Mouse (Mus musculus): ENCODE results near the gene Chrm2. TPM values are rescaled to one million over a fixed set of nuclear protein-coding genes. Genes with fewer than 3 reads are reported as not detected.
A peak's percentile ranks its signal among the peaks of the same experiment; 100 is the strongest.

Chrm2 gene
- polyA plus RNA-seq, 1 experiment from 2014 or later: 0.21 TPM

- Histone ChIP-seq H3K9ac (replicated peaks) (no peak overlapping the region), H3K4me2 (ENCODE audit: low read depth, low read length) (no peak overlapping the region), H3K4me3 (ENCODE audit: low read depth, low read length) (no peak overlapping the region), H3K27ac (ENCODE audit: low read depth) (no peak overlapping the region), H3K36me3 (replicated peaks; ENCODE audit: insufficient read depth, low read length) (no peaks in the 10 kb centered on the region), H3K4me1 (ENCODE audit: insufficient read depth) (no peaks in the 10 kb centered on the region), H3K9me3 (ENCODE audit: low read length) (no peaks in the 10 kb centered on the region), H3K27me3 (ENCODE audit: insufficient read depth, low read length) (no peaks in the 10 kb centered on the region)
- ATAC-seq (no peak), DNase-seq (no peak)
- 84% methylated on average over 6 of the region's 6 CpGs for WGBS (ENCODE audit: insufficient replicate concordance)
- TF ChIP-seq CTCF (IDR thresholded peaks at IDR 0.05; ENCODE audit: low read depth) (no peak), EP300 (IDR thresholded peaks at IDR 0.05; ENCODE audit: low read depth) (no peak)
Observed at GRCm38 (mm10) chr6:36437964-36438363, 50.1 kb downstream of the Chrm2 start.

DNA sequence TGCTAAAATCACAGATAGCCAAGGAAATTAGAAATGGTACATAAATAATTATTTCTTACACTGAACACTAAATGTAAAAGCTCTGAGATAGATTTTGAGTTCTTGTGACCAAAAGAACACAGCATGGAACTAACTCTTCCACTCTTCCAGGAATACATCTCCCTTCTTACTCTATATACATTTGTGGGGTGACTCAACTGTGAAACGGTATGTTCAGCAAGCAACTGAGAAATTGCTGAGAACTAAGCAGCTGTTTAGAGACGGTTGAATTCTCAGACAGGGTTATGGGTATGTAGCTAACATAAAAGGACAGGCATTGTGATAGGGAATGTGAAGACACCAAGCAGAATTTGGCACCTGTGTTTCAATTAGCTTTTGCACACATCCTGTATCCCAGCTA is 51.3 kb downstream of the Chrm2 start:
- H3K27me3 ChIP-seq (ENCODE audit: insufficient read depth, low read length): no peaks in the 10 kb centered on the region
- no peak overlapping the region for H3K9ac ChIP-seq (replicated peaks)
- no peak overlapping the region for H3K4me2 ChIP-seq (ENCODE audit: low read depth, low read length)
- ATAC-seq (no peak), DNase-seq (no peak)
- no peak overlapping the region for H3K27ac ChIP-seq (ENCODE audit: low read depth)
- no peaks in the 10 kb centered on the region for H3K9me3 ChIP-seq (ENCODE audit: low read length)
- TF ChIP-seq CTCF (IDR thresholded peaks at IDR 0.05; ENCODE audit: low read depth) (no peak), EP300 (IDR thresholded peaks at IDR 0.05; ENCODE audit: low read depth) (no peak)
- H3K36me3 ChIP-seq (replicated peaks; ENCODE audit: insufficient read depth, low read length): no peaks in the 10 kb centered on the region
- no peaks in the 10 kb centered on the region for H3K4me1 ChIP-seq (ENCODE audit: insufficient read depth)
- 62% methylated on average over 2 of the region's 2 CpGs for WGBS (ENCODE audit: insufficient replicate concordance)
- no peak overlapping the region for H3K4me3 ChIP-seq (ENCODE audit: low read depth, low read length)

- Histone ChIP-seq H3K9ac (replicated peaks) (no peak overlapping the region), H3K27ac (ENCODE audit: low read depth) (no peak overlapping the region), H3K4me1 (ENCODE audit: insufficient read depth) (no peaks in the 10 kb centered on the region), H3K4me2 (ENCODE audit: low read depth, low read length) (no peak overlapping the region), H3K36me3 (replicated peaks; ENCODE audit: insufficient read depth, low read length) (no peaks in the 10 kb centered on the region), H3K9me3 (ENCODE audit: low read length) (no peaks in the 10 kb centered on the region), H3K27me3 (ENCODE audit: insufficient read depth, low read length) (no peaks in the 10 kb centered on the region), H3K4me3 (ENCODE audit: low read depth, low read length) (no peak overlapping the region)
- DNase-seq (no peak), ATAC-seq (no peak)
- TF ChIP-seq EP300 (IDR thresholded peaks at IDR 0.05; ENCODE audit: low read depth) (no peak), CTCF (IDR thresholded peaks at IDR 0.05; ENCODE audit: low read depth) (no peak)
Observed at GRCm38 (mm10) chr6:36451480-36451879, 63.6 kb downstream of the Chrm2 start.

DNA sequence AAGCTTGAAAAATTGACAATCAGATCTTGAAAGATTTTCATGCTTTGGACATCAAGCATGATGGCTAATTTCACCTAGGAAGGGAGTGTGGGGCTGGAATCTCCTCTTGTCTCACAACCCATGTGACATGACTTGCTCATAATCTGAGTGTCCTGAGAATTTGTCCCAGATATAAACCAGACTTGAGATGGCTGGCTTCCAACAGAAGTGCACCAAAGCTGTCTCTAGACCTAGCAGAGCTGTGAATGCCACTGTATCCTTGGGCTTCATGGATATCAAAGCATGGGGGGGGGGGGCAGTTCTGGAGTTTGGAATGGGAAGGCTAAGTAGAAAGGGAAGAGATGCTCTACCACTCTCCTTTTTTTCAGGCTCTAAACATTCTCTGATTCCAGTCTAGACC is 67.2 kb downstream of the Chrm2 start:
- Histone ChIP-seq H3K4me1 (ENCODE audit: insufficient read depth) (no peaks in the 10 kb centered on the region), H3K9me3 (ENCODE audit: low read length) (no peaks in the 10 kb centered on the region), H3K9ac (replicated peaks) (no peak overlapping the region), H3K27ac (ENCODE audit: low read depth) (no peak overlapping the region), H3K36me3 (replicated peaks; ENCODE audit: insufficient read depth, low read length) (no peaks in the 10 kb centered on the region), H3K27me3 (ENCODE audit: insufficient read depth, low read length) (no peaks in the 10 kb centered on the region), H3K4me3 (ENCODE audit: low read depth, low read length) (no peak overlapping the region), H3K4me2 (ENCODE audit: low read depth, low read length) (no peak overlapping the region)
- ATAC-seq (no peak), DNase-seq (no peak)
- TF ChIP-seq EP300 (IDR thresholded peaks at IDR 0.05; ENCODE audit: low read depth) (no peak), CTCF (IDR thresholded peaks at IDR 0.05; ENCODE audit: low read depth) (no peak)

DNA sequence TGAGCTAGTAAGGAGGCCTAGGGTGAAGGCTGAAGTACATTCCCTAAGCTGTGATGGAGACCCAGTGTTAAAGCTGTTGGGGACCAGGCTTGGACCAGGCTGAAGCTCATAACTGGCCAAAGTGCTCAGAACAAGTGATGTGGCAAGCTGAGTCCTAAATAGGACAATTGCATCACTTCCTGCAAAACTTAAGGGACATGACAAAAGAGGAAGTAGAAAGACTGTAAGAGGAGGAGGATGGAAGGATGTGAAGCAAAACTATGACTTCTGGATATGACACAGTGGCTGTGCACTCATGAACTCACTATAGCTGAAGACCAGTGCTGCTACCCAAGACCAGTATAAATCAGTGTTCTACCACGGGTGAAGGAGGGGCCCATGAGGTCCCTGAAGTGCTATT is 69.1 kb downstream of the Chrm2 start:
- Histone ChIP-seq H3K4me3 (ENCODE audit: low read depth, low read length) (no peak overlapping the region), H3K27ac (ENCODE audit: low read depth) (no peak overlapping the region), H3K36me3 (replicated peaks; ENCODE audit: insufficient read depth, low read length) (no peaks in the 10 kb centered on the region), H3K4me2 (ENCODE audit: low read depth, low read length) (no peak overlapping the region), H3K27me3 (ENCODE audit: insufficient read depth, low read length) (no peaks in the 10 kb centered on the region), H3K9ac (replicated peaks) (no peak overlapping the region), H3K9me3 (ENCODE audit: low read length) (no peaks in the 10 kb centered on the region), H3K4me1 (ENCODE audit: insufficient read depth) (no peaks in the 10 kb centered on the region)
- TF ChIP-seq EP300 (IDR thresholded peaks at IDR 0.05; ENCODE audit: low read depth): no peak
- no peak for TF ChIP-seq CTCF (IDR thresholded peaks at IDR 0.05; ENCODE audit: low read depth)
- peak; percentile 73 for ATAC-seq
- no peak for DNase-seq
- 36% methylated on average over 1 of the region's 1 CpGs for WGBS (ENCODE audit: insufficient replicate concordance)

DNA sequence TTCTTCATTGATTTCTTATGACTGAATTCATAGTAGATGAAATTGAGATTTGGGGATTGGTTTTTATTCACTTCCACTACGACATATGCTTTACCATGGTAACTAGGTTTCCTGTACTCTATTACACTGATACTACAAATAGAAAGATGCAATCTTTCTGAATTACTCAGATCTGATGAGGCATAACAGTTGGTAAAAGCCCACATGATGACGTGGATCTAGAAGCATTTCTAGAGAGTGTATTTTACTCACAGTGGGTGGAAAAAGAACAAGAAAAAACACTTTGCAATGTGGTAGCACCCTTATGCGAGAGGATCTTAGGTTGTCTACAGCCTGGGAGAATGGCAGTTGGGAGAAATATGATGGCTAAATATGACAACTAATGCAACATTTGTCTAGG is 76.1 kb downstream of the Chrm2 start:
- no peaks in the 10 kb centered on the region for H3K36me3 ChIP-seq (replicated peaks; ENCODE audit: insufficient read depth, low read length)
- no peak overlapping the region for H3K4me2 ChIP-seq (ENCODE audit: low read depth, low read length)
- 82% methylated on average over 3 of the region's 3 CpGs for WGBS (ENCODE audit: insufficient replicate concordance)
- ATAC-seq (no peak), DNase-seq (no peak)
- H3K9me3 ChIP-seq (ENCODE audit: low read length): no peaks in the 10 kb centered on the region
- no peaks in the 10 kb centered on the region for H3K4me1 ChIP-seq (ENCODE audit: insufficient read depth)
- H3K27me3 ChIP-seq (ENCODE audit: insufficient read depth, low read length): no peaks in the 10 kb centered on the region
- no peak overlapping the region for H3K27ac ChIP-seq (ENCODE audit: low read depth)
- no peak overlapping the region for H3K9ac ChIP-seq (replicated peaks)
- TF ChIP-seq EP300 (IDR thresholded peaks at IDR 0.05; ENCODE audit: low read depth) (no peak), CTCF (IDR thresholded peaks at IDR 0.05; ENCODE audit: low read depth) (no peak)
- no peak overlapping the region for H3K4me3 ChIP-seq (ENCODE audit: low read depth, low read length)

DNA sequence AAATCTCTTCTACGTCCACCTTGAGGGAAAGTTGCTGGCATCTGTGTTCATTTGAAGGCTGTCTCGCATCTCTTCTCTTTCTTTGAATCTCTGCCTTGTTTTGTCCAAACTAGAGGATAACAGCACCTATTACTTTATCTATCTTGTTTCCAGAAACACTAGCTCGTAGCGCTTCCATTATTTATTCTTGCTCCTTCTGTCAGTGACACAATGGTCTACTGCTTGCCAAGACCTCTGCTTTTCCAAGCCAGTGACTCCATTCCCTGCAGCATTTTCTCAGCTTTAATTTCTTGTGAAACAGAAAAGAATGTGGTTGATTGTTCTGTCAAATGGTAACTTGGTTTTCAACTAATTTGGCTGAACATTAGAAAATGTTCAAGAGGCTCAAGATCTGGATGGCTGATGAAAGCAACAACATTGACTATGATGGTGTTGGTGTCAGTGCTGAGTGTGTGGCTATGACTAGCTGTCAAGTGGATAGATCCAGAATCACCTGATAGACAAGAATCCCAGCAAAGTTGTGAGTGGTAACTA is 96.3 kb downstream of the Chrm2 start:
- Histone ChIP-seq H3K4me2 (ENCODE audit: low read depth, low read length) (no peak overlapping the region), H3K27me3 (ENCODE audit: insufficient read depth, low read length) (no peaks in the 10 kb centered on the region), H3K27ac (ENCODE audit: low read depth) (no peak overlapping the region), H3K9ac (replicated peaks) (no peak overlapping the region), H3K9me3 (ENCODE audit: low read length) (no peaks in the 10 kb centered on the region), H3K4me3 (ENCODE audit: low read depth, low read length) (no peak overlapping the region), H3K36me3 (replicated peaks; ENCODE audit: insufficient read depth, low read length) (no peaks in the 10 kb centered on the region), H3K4me1 (ENCODE audit: insufficient read depth) (no peaks in the 10 kb centered on the region)
- 71% methylated on average over 4 of the region's 4 CpGs for WGBS (ENCODE audit: insufficient replicate concordance)
- no peak for TF ChIP-seq CTCF (IDR thresholded peaks at IDR 0.05; ENCODE audit: low read depth)
- no peak for TF ChIP-seq EP300 (IDR thresholded peaks at IDR 0.05; ENCODE audit: low read depth)
- no peak for ATAC-seq
- no peak for DNase-seq

All from liver, postnatal 0 days (tissue).